Mouse (Mus musculus) mouse trophoblast stem cell (cell line): ENCODE measurements around the gene Cryzl1.

Experiments used
- in situ Hi-C, 2 experiments: fragments of 300-500 bp; cut with MseI, MboI; formaldehyde crosslinking; loops; 2 replicates in 1 of 2; 3 replicates in 1 of 2; pipeline ENCODE4 v1.15.1; 2025

The Cryzl1 gene

DNA sequence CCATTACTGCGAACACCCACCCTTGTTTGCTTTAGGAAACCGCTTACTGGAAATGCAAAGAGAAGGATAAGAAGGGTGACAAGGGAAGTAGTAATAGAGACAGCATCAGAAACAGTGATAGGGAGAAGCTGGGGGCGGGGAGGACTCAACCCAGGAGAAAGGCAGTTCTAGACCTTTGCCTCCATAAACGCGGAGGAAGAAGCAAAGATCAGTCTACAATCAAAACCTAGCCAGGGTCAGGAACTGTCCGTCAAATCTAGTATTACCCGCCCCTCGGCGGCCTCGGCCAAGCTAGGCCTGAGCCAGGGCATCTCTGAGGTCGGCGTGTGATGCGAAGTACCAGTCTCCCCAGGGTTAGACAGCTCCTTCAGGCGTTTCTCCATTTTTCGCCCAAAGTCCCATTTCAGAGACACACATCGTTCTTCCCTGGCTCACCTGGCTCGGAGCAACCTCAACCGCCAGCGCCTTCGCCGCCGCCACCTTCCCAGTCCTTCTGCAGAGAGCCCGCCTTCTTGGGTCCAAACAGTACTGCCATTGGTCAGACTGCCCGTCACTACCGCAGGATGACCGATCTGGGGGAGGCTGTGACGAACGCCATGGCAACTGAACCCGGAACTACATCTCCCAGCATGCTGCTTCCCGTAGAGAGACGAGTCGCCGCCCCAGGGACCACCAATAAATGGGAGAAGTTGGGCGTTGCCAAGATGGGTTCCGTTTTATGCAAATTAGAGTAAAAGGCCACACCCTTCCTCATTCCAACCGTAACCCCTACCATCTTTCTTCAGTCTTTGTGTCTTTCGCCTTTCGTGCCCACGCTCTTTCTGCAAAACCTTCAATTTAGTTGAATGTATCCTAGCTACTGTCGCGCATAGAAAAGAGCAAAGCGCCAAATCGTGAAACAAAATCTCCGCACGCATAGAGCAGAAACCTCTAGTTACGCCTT lies at the start of gene Cryzl1:
TSS of gene Cryzl1 (minus strand) at position 853 of the 943 bp plus-strand sequence.
- in situ Hi-C loops: loop anchor here in 1 of 2 experiments (10.0 kb wide), 1 partner anchor 186 kb away; no protein-coding TSS in a partner anchor

DNA sequence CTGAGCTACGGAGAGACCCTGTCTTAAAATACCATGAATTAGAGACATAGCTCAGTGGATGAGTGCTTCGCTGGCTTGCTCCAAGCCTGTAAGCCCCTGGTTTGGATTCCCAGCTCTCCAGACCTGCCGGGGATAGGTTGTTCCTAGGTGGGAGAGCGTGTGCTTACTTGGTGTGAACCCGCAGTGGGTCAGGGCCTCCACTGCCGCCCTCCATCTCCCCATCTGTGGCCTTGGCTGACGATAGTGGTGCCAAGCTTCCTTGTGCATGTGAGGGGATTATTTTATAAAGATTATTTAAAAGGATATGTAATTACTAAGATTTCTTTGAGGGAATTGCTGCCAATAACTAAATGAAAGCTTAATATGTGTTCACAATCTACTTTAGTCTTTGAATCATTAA lies 43.8 kb upstream of the Cryzl1 start:
- in situ Hi-C loops: no loop called here

DNA sequence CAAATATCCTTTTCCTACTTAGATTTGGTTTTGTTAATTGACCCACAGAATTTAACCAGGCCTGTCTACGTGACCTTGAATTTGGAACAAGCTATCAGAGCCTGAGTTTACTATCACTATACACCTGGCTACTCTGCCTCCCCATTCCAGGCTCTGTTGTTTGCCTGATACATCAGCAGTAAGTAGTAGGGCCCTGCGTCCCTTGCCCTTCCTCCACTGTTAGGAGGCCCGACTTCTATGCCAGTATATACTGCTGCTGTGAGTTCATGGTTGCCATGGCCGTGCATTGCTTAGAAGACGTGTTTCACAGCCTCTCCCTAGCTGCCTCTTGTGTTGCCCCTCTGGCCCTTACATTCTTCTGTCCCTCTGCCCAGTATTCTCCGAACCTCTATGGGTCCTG lies 42.6 kb upstream of the Cryzl1 start:
- in situ Hi-C loops: no loop called here

DNA sequence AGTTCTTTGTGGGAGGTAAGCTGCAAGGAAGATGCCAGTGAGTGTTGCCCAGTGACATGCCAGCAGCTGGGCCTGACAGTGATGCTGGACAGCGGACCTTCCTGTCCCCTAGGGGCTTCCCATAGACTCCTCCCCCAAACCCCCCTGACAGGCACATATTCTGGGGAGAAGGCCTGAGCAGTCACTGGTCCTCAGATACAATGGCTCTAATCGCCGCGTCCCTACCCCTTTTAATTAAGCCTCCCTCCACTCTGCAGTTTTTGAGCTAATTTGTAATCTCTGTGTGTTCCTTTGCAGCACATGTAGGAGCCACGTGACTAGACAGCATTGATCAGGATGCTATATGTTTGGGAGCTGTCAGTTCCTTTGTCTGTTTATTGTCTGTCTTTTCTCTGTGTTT lies 41.9 kb upstream of the Cryzl1 start:
- in situ Hi-C loops: no loop called here

DNA sequence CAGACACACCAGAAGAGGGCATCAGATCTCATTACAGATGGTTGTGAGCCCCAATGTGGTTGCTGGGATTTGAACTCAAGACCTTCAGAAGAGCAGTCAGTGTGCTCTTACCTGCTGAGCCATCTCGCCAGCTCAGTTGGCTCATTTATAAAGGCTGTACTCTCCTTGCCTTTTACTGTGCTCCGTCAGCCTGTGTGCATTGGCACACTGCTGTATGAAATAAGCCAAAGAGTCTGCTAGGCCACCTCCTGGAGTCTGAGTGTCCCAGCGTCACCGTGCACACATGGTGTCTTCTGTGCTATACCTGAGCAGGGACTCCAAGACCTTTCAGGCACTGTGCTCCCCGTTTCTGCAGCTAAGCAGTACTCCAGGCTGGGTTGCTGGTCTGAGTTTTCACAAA lies 41.1 kb upstream of the Cryzl1 start:
- in situ Hi-C loops: no loop called here

DNA sequence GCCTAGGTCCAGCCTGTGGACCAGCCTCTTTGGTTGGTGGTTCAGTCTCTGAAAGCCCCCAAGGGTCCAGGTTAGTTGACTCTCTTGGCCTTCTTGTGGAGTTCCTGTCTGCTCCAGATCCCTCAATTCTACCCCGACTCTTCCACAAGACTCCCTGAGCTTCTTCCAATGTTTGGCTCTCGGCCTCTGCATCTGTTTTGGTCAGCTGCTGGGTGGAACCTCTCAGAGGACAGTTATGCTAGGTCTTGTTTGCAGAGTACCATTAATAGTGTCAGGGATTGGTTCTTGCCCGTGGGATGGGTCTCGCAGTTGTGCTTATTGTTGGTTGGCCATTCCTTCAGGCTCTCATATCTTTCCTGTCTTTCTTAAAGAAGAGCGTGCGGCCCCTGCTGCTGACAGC lies 39.8 kb upstream of the Cryzl1 start:
- in situ Hi-C loops: no loop called here

DNA sequence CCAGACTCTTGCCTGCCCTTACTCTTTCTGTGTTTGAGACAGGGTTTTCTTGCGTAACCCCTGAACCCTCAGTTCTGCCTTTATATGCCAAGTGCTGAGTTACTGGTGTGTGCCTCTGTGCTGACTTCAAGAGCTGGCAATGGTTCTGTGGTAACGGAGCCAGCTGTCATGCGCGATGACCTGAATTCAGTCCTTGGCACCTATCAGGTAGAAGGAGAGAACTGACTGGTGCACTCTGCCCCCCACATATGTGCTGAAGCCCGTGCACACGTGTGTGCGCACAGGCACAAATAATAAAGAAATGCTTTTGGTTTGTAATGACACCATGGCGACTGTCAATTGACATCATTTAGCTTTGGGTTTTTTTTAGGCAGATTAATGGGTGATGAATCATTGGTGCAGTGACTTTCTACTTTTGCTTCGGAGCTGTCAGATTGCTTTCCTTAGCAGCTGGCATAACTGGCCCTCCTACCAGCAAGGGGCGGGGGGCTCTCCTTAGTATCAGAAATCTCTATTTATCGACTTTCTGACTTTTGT lies 38.5 kb upstream of the Cryzl1 start:
- in situ Hi-C loops: no loop called here

DNA sequence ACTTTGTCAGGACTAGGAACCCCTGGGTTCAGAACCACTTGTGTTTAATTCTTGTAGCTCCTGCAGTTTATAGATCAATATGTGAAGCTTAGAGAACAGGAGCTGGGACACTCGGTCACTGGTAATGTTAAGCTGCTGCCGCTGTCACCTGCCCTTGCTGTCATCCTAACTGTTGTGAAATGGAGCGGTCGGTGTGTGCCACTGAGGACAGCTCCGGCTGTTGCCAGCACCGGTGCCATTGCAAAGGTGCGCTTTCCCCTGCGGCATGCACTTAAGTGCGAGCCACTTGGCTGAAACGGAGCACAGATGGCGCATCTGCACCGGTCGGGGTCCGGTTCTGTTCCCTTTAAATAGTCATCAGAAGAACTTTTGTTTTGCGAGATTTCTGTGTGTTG lies 37.0 kb upstream of the Cryzl1 start:
- in situ Hi-C loops: no loop called here

DNA sequence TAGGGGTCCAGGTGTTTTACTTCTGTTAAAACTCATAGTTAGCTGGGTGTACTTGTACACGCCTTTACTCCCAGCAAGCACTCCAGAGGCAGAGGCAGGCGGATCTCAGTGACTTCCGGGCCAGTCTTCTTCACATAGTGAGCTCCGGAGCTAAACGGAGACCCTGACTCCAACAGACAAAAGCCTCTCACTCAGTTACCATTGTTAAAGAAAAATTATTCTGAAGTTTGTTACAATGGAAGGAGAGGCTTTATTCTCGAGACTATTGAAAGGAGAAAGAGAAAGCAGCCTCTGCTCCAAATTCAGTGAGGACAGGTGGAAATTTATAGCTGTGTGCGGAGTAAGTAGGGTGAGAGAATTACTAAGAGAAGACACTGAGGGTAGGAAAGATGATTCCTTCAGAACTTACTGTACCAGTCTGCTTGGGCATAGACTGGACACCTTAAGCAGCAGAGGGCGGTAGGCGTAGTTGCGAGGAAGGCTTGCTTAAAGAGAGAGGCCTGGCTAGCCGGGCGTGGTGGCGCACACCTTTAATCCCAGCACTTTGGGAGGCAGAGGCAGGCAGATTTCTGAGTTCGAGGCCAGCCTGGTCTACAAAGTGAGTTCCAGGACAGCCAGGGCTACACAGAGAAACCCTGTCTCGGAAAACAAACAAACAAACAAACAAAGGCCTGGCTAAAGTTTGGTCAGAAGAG lies 36.5 kb upstream of the Cryzl1 start:
- in situ Hi-C loops: no loop called here

DNA sequence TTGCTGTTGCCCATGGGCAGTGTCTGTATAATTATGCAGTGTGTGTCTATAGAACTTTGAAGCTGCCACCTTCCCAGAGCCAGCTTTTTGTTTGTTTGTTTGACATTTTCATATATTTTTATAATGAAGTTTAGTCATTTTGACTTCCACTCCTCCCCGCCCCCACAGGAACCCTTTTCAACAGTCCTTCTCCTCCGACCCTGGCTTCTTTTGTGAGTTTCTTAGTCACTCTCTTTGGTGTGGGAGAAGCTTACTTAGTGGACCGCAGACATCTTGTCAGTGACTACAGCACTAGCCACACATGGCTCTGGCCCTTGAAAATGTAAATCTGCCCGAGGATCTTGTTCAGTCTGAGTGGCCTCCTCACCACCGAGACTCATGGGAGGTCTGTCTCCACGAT lies 35.6 kb upstream of the Cryzl1 start:
- in situ Hi-C loops: no loop called here

DNA sequence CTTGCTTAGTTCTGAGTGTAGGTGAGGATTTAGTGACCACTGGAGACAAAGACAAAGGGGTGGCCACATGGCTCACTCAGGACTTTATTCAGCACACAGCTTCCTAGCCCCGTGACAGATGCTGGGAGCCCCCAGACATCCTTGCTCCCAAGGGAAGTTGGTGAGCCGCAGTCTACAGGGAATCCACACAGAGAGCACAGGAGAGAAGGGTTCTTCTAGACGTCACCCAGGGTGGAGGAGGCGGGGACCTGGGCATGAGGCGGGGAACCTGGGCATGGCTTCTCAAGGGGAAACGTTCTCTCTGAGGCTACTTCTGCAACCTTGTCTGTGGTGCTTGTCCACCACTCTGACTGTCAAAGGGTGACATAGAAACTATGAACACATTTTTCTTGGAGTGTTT lies 35.2 kb upstream of the Cryzl1 start:
- in situ Hi-C loops: no loop called here

DNA sequence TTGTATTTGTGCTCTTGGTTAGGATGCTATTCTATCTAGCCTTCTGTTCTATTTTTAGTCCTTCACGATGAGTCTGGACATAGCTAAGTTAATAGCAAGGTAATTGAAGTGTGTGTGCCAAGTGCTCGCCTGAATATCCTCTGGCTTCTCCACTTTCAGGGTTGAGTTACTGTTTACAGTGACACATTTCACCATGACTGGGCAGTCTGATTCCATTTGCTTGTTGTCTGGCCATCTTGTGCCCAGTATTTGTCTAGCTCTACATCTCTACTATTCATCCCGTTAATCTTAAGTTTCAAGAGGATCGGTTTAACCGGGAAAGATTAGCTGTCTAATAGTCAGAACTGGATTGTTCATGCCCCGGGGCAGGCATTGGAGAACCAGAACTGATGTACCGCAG lies 33.7 kb upstream of the Cryzl1 start:
- in situ Hi-C loops: no loop called here

DNA sequence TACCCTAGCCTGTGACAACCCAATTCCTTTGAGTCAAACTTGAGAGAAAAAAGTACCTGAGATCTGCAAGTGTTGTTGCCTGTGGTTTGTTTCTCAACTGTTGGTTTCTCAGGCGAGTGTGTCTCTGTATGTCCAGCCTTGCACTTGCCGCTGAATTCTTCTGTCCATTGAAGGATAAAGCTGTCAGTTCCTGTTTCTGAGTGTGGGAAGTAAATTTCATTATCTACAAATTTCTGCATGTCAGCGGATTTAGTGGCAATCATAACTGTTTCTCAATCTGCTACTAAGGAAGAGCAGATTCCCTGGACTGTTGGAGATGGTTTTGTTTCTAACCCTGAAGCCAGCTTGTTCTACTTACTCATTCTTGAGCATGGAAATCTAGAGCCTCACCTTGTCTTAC lies 33.0 kb upstream of the Cryzl1 start:
- in situ Hi-C loops: no loop called here

DNA sequence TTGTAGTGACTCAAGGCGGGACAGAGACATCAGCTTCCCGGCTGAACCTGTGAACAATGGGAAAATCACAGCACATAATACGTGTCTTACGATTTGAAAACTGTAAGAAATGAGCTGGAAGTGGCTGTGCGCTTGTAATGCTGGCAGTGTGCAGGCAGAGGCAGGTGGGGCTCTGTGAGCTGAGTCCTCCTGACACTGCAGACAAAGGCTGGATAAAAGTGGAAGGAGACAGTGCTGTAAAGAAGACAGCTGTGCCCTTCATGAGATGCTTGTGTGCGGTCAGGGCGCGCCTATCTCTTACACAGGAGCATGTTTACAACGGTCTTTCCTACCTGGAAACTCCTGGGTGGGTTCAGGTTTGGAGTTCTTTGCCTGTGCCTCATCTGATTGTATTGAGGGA lies 32.4 kb upstream of the Cryzl1 start:
- in situ Hi-C loops: no loop called here

DNA sequence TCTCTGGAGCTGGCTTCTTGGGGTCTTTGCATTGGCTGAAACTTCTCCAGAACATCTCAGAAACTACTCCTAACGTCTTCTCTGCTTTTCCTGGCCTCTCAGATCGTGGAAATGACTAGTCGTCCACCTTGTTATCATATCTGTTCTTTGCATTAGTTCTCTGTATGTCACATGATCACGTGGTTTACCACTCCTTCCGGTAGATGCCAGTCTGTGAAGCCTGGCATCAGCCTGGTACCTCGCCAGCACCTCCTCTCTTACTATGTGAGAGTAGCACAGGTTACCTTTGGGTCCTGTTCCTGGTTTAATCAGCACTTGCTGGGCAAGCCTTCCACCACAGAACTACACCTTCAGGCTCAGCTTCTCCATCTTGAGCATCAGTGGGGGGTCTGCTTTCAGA lies 26.2 kb upstream of the Cryzl1 start:
- in situ Hi-C loops: no loop called here

DNA sequence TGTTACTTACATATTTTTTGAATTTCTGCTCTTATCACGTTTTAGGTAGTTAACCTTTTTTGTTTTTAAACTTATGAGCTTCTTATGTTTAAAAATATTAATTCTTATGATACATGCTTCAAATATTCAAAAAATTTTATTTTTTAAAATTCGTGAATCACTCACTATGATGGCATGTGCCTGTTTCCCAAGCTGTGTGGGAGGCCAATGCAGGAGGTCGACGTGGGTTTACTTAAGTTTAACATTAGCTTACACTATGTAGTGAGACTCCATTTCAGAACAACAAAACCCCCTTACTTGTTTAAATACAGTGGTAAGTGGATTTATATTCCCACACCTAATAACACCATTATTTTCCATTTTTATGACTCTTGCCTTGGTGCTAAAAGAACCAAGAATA lies 24.8 kb upstream of the Cryzl1 start:
- in situ Hi-C loops: no loop called here

DNA sequence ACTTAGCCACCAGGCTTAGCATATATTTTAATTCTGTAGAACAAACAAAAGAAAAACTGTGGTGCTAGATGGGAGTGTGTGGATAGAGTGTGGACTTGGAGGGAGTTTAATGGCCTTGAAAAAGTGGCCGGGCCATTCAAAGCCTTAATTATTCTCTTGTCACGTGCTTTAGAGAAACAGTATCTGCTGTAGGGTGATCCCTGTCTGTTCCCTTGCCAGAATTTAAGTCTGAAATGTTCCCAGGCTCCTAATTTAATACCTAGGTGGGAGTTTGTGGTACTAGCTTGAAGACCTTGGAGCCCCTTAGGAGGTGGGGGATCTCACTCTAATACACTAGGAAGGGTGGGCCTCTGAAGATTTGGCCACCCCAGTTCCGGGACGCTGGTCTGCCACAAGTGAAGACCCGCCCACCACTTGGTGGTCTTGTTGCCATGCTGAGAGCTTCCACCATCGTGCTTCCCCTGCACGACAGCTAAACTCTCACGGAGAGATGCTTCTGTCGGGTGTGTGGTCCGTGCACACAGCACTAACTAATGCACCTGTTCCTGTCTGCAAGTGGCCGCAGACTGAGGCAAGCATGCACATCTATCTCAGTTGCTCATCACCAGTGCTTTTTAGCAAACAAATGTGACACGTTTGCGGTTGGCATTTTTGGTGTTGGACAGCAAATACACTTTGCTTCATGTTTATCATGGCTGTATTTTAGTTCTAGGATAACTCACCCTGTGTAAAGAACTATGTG lies 23.0 kb upstream of the Cryzl1 start:
- in situ Hi-C loops: no loop called here

DNA sequence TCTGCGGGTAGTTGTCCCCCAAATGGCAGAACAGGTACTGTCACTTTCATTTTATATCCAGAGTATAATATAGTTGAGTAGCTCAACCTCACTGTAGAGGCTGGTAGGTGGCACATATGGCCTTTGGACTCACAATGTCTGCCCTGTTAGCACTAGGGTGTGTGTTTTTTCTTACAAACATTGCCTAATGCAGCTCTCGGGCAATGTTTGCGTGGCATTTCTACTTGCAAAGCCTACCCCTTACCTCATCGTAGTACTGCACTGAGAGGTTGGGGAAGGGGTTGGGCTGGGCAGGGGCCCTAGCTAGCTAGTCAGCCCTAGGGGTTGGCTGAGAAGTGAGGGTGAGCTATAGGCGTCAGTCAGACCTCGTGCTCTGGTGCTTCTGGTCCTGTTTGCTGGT lies 18.8 kb upstream of the Cryzl1 start:
- in situ Hi-C loops: no loop called here

DNA sequence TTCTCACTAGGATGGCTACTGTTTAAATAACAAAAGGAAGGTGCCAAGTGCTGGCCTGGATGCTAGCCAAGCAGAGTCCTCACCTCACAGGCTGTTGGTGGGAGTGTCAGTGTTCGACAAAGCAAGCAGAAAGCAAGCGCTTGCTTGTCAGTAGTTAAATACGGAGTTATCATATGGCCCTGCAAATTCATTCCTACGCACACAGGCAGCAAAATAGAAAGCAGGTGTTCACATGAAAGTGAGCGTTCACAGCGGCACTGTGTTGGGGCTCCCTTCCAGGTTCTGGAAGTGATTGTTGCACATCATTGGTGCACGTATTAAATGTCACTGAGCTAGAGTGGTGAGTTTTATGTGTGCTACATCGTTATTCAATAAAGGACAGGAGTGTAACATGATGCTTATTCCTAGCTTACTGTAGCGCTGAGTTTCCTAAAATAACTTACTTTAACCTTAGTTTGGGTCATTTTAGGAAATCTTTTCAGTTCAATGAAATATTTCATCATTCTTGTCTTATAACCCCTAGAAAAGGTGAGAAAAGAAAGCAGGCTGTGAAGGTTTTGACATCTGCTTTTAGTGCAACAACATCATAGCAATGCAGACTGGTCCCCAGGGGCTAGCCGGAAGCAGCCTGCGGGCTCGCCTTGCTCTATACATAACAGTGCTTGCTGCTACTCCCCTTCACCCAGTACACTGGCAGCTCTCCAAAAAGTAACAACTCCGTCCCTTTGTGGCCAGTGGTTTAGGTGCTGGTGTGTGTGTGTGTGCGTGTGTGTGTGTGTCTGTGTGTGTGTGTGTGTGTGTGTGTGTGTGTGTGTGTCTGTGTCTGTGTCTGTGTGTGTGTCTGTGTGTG lies 17.6 kb upstream of the Cryzl1 start:
- in situ Hi-C loops: no loop called here

DNA sequence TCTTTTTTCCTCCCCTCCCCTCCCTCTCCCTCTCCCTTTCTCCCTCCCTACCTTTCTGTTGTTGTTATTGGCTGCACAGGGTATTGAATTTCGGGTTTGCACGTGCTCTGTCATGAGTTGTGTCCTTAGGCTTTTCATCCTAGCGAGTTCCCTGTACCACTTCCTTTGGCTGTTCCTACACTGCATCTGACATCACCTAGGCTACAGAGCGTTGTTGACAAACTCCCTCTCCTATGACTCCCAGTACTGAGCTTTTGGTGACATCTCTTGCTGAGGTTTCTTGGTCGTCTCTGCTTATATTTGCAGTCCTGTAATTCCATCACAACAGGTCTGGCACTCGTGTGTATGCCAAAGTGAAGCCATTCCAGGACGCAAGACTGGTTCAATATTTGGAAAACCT lies 14.3 kb upstream of the Cryzl1 start:
- in situ Hi-C loops: no loop called here

DNA sequence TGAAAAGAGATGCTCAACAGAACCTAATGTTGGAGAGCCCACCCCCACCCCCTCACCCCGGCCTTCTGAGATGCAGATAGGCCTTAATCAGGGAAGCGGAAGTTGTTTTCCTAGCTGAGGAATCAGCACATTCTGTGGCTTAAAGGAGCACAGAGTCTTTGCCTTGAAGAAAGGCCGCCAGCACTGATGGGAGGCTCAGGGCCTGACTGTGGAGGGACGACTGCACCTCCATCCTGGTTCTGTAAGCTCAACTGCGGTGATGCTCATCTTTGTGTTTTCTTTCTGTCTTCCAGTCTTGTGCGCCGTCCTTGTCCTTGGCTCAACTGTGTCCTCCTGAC lies 12.1 kb upstream of the Cryzl1 start:
- in situ Hi-C loops: no loop called here
